Mouse (Mus musculus) stomach, embryonic 15.5 days (tissue): ENCODE results near the gene Farsb. TPM values are rescaled to one million over a fixed set of nuclear protein-coding genes. Genes with fewer than 3 reads are reported as not detected.
"Not testable (repeated sequence)": the region's sequence is repeated elsewhere in the genome, so short reads cannot be mapped to it uniquely, and the experiment has no call there.

Experiments used
- ATAC-seq: fragments of 200-750 bp; cut with Nextera tagmentation; 2 replicates; pipeline ENCODE4 v1.8.0; 2017; ENCODE audit warnings: low read depth, moderate number of reproducible peaks, moderate TSS enrichment; ENCODE audit not compliant: insufficient read depth, low FRiP score
- H3K27ac ChIP-seq: fragments of 300-500 bp; sonication (generic); 2 replicates; pipeline ENCODE4 v1.5.1; 2015; ENCODE audit warnings: mild to moderate bottlenecking, inconsistent platforms
- H3K27me3 ChIP-seq: fragments of 300-500 bp; sonication (generic); replicated peaks from 2 replicates; pipeline ENCODE4 v1.6.1; 2015; ENCODE audit warnings: inconsistent platforms
- H3K36me3 ChIP-seq: fragments of 300-500 bp; sonication (generic); 2 replicates; pipeline ENCODE4 v1.6.1; 2015; ENCODE audit warnings: inconsistent platforms
- H3K4me1 ChIP-seq: fragments of 300-500 bp; sonication (generic); 2 replicates; pipeline ENCODE4 v1.6.1; 2015; ENCODE audit warnings: inconsistent platforms
- H3K4me2 ChIP-seq: fragments of 300-500 bp; sonication (generic); 2 replicates; pipeline ENCODE4 v1.6.1; 2015; ENCODE audit warnings: mild to moderate bottlenecking, inconsistent platforms
- H3K4me3 ChIP-seq: fragments of 300-500 bp; sonication (generic); replicated peaks from 2 replicates; pipeline ENCODE4 v1.5.1; 2015; ENCODE audit warnings: inconsistent platforms
- H3K9ac ChIP-seq: fragments of 300-500 bp; sonication (generic); 2 replicates; pipeline ENCODE4 v1.6.1; 2015; ENCODE audit warnings: inconsistent platforms
- H3K9me3 ChIP-seq: fragments of 300-500 bp; sonication (generic); 2 replicates; pipeline ENCODE4 v1.6.1; 2016; ENCODE audit warnings: inconsistent platforms
- WGBS: fragments of 180-500 bp; shearing (Covaris S2); methylation state at CpG from one replicate; pipeline ENCODE4 v1.1.7; 2015; 5-methylcytosine and 5-hydroxymethylcytosine counted together
- polyA plus RNA-seq: library from polyadenylated mRNA; unstranded; fragments of >200 nt; fragmentation: Nextera tagmentation; extraction: Ambion mirVana; gene quantifications from 2 replicates; pipeline ENCODE4 v1.2.1, GENCODE M21; 2015

Farsb gene
- polyA plus RNA-seq, 1 experiment from 2014 or later = 140 TPM

DNA sequence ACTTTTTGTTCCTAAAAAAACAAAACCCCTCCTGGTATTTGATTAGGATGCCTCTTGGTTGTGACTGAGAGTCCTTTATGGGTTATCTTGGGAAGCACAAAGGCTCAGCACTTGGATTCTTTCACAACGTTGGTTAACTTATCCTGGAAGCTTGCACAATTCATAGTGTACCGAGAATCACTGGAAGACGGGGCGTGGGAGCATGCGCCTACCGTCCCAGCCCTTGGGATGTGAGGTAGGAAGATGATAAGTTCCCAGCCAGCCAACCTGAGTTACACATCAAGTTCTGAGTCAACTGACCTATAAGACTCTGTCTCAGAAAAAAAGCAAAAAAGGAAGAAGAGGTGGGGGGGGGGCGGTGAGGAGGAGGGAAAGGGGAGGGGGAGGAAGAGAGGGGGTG, 30.2 kb upstream of the Farsb start:
- no peaks in the 10 kb centered on the region for H3K9me3 ChIP-seq
- H3K4me2 ChIP-seq = no peak overlapping the region
- H3K9ac ChIP-seq = no peak overlapping the region
- no peak overlapping the region for H3K4me3 ChIP-seq
- WGBS = 85% methylated on average over 7 of the region's 7 CpGs
- H3K27me3 ChIP-seq = no peaks in the 10 kb centered on the region
- H3K27ac ChIP-seq = no peak overlapping the region
- ATAC-seq = no peak
- H3K4me1 ChIP-seq = no peaks in the 10 kb centered on the region
- no peaks in the 10 kb centered on the region for H3K36me3 ChIP-seq

DNA sequence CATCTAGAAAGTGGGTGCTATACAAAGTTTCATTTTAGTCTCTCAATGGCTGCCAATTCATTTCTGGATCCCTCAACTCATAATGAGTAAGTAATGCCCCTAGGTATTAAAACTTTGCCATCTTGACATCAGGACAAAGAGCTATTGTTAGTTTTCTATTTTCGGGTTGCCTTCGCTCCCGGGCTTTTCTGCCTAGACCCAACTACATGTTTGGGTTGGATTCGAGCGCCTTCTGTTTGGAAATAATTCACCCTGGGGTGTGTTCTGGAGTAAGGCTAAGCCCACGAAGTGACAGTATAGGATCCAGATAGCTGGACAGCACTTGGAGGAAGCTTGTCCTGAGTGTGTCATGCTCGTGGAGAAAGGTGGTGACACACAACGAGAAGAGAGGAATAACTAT, 24.1 kb upstream of the Farsb start:
- Histone ChIP-seq H3K27me3 (no peaks in the 10 kb centered on the region), H3K4me1 (peaks cover 5% of the 10 kb centered on the region), H3K4me3 (no peak overlapping the region), H3K4me2 (no peak overlapping the region), H3K36me3 (no peaks in the 10 kb centered on the region), H3K27ac (no peak overlapping the region), H3K9me3 (no peaks in the 10 kb centered on the region), H3K9ac (no peak overlapping the region)
- 73% methylated on average over 8 of the region's 8 CpGs for WGBS
- ATAC-seq = no peak

DNA sequence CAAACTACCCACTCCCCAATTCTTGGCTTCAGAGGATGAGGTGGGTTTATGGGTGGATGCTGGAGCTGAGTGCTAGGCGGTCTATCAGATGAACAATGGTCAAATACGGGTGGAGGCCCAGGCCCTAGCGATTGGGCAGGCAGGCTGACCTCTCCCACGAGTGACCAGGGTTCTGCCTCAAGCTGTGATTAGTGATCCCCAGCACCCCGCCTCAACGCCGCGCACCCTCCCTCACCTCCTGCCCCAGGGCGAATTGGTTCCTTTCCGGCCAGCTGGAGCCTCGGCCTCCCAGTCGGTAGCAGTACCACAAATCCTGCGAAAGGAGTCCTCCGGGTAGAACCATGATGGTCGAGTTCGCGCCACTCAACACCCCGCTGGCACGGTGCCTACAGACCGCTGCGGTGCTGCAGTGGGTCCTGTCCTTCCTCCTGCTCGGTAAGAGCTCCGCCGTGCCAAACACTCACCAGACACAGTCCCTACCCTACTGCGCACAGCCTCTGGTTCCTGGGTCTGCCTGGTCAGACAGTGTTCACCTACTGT, 23.0 kb upstream of the Farsb start, which contains the start of gene BC035947:
TSS of gene BC035947 (minus strand) at position 538 of the 540 bp plus-strand sequence.
- Histone ChIP-seq H3K4me1 (peaks cover 5% of the 10 kb centered on the region), H3K27me3 (no peaks in the 10 kb centered on the region), H3K4me3 (peak within 1 kb of the TSS; percentile 27), H3K27ac (no peak within 1 kb of the TSS), H3K36me3 (no peaks in the 10 kb centered on the region), H3K4me2 (peak within 1 kb of the TSS; percentile 64), H3K9me3 (no peaks in the 10 kb centered on the region), H3K9ac (no peak within 1 kb of the TSS)
- peak; percentile 22; the same call in 1 of the 2 replicates for ATAC-seq
- WGBS = 3% methylated on average over 25 of the region's 25 CpGs

DNA sequence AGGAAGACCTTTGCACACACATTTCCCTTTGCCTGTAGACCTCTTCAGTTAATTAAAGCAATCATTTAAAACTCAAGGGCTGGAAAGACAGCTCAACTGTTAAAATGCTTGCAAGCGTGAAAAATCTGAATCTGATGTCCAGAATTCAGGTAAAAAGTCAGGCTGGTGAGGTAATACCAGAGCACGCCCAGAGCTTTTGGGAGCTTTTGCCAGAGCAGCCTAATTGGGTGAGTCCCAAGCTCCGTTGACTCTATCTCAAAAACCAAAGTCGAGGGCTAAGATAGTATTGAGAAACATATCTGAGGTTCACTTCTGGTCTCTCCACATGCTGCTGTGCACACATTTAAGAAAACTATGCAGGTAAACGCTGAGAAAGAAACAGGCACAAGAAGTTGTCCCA, 22.2 kb upstream of the Farsb start, which contains the start of gene Mogat1:
TSS of gene Mogat1 (plus strand) at position 130 of the 400 bp plus-strand sequence.
- no peak for ATAC-seq
- no peaks in the 10 kb centered on the region for H3K9me3 ChIP-seq
- H3K27ac ChIP-seq = no peak within 1 kb of the TSS
- peak within 1 kb of the TSS; percentile 64 for H3K4me2 ChIP-seq
- H3K36me3 ChIP-seq = no peaks in the 10 kb centered on the region
- no peak within 1 kb of the TSS for H3K9ac ChIP-seq
- H3K4me3 ChIP-seq = peak within 1 kb of the TSS; percentile 27
- no peaks in the 10 kb centered on the region for H3K27me3 ChIP-seq
- peaks cover 5% of the 10 kb centered on the region for H3K4me1 ChIP-seq
- WGBS = 63% methylated on average over 5 of the region's 5 CpGs

DNA sequence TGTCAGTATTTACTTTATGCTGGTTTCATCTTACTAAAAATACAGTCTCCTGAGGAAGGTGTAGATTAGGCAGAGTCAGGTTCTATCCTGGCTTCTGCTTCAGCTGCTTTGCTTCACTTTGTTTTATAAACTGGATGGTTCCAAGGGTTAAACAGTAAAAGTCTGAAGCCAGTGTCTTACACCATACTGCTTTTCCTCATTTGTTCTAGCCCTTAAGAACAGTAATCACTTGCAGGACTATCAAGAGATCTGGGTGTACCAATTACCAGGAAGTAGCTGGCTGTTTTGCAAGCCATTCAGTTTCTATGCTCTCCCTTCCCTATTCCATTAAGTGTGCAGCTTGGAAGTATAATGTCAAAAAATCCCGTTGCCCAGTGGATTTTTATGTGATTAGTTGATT, 18.4 kb upstream of the Farsb start:
- Histone ChIP-seq H3K4me1 (peaks cover 5% of the 10 kb centered on the region), H3K27me3 (no peaks in the 10 kb centered on the region), H3K27ac (no peak overlapping the region), H3K4me3 (no peak overlapping the region), H3K9me3 (no peaks in the 10 kb centered on the region), H3K4me2 (no peak overlapping the region), H3K36me3 (no peaks in the 10 kb centered on the region), H3K9ac (no peak overlapping the region)
- no peak for ATAC-seq
- 59% methylated on average over 1 of the region's 1 CpGs for WGBS

DNA sequence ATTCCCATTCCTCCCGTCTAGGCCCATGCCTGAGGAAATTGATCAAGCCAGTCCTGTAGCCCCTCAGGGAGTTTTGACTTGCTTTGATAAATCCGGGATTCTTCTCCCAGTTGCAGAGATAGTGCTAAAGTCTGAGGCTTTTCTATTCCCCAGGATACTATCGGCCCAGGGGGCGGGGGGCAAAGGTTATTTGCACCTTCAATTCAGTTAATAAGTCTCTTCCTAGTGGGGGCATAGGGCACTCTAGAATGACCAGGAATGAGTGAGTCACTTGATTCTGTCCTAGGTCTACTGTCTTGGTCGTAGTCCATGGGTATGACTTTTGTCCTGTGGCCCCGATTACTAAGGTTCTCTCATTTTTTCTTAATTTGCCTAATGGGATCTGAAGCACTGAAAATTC, 13.8 kb upstream of the Farsb start:
- Histone ChIP-seq H3K4me2 (no peak overlapping the region), H3K9ac (no peak overlapping the region), H3K36me3 (no peaks in the 10 kb centered on the region), H3K4me3 (no peak overlapping the region), H3K4me1 (no peaks in the 10 kb centered on the region), H3K27ac (no peak overlapping the region), H3K9me3 (no peaks in the 10 kb centered on the region), H3K27me3 (no peaks in the 10 kb centered on the region)
- no peak for ATAC-seq
- 87% methylated on average over 6 of the region's 6 CpGs for WGBS

DNA sequence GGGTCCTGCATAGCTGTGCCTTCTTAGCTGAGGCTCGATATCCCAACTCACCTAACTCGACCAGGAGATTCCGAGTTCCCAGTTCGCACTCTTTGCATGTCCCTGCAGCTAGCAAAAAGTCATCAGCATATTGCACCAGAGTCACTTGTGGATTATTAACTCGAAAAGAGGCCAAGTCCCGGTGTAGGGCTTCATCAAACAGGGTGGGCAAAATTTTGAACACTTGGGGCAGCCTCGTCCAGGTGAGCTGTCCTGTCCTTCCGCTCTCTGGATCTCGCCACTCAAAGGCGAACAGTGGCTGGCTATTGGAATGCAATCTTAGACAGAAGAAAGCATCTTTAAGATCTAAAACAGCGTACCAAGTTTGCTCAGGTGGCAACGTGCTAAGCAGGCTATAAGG, 13.2 kb upstream of the Farsb start:
- not testable (repeated sequence) for H3K27ac ChIP-seq, H3K4me2 ChIP-seq, ATAC-seq

DNA sequence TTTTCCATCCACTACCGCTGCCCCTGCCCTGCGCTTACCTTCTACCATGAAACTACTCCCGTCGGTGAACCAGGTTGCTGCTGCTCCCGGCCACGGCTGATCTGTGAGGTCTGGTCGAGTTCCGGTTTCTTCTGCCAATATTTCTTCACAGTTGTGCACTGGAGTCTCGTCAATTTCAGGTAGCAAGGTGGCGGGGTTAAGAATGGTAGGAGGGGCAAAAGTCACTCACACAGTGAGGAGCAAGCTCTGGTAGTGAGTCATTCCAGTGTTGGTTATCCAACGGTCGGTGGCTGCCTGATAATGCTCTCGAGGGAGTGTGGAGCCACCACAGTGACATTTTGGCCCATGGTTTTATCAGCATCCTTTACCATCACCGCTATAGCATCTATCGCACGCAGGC, 12.3 kb upstream of the Farsb start:
- WGBS = 87% methylated on average over 16 of the region's 16 CpGs
- no peak for ATAC-seq

More for the DNA sequence above, 13.2 kb upstream of the Farsb start:
- H3K4me1 ChIP-seq, H3K36me3 ChIP-seq, H3K9ac ChIP-seq, H3K4me3 ChIP-seq, H3K27me3 ChIP-seq, H3K9me3 ChIP-seq: not testable (repeated sequence)
- WGBS = 85% methylated on average over 12 of the region's 12 CpGs

DNA sequence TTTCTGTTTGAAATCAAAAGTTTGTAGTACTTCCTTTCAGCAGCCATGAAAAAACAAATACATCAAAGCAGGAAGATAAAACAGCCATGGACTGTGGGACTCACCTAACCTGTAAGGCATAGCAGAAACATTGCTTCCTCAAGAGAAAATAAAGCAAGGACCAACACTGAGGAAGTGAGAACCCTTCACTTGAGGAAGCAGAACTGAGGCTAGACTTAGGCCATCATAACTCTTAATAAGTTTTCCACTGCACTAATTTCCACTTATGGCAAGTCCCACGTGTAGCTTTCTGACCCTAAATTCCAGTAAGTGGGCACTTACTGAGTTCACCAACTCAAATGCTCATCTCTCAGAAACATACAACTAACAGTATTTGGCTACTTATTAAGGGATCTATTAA, 1.4 kb upstream of the Farsb start:
- Histone ChIP-seq H3K4me2 (no peak overlapping the region), H3K9me3 (no peaks in the 10 kb centered on the region), H3K9ac (no peak overlapping the region), H3K27me3 (no peaks in the 10 kb centered on the region), H3K36me3 (no peaks in the 10 kb centered on the region), H3K4me3 (no peak overlapping the region), H3K4me1 (peaks cover 4% of the 10 kb centered on the region; the same call in 1 of the 2 replicates), H3K27ac (no peak overlapping the region)
- no peak for ATAC-seq
- WGBS = 61% methylated on average over 1 of the region's 1 CpGs

More for the DNA sequence above, 12.3 kb upstream of the Farsb start:
- Histone ChIP-seq H3K9me3 (no peaks in the 10 kb centered on the region), H3K4me3 (no peak overlapping the region), H3K36me3 (no peaks in the 10 kb centered on the region), H3K27me3 (no peaks in the 10 kb centered on the region), H3K27ac (no peak overlapping the region), H3K4me1 (no peaks in the 10 kb centered on the region), H3K9ac (no peak overlapping the region), H3K4me2 (no peak overlapping the region)

DNA sequence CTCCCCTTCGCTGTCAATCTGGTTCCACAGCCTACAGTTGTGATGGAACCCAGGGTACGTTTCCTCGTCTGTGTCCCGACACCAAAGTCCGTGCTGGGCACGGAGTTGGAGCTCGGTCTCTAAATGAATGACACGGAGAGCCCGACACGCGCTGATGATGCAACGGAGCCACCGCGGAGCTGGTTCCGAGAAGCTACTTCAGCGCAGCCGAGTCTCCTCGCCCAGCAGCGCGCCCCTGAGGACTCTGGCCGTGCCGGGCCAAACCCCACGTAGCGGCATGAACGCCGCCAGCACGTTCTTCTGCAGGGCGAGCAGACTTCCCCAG, 308 bp downstream of the Farsb start:
- H3K9ac ChIP-seq = peak overlapping the region; percentile 90
- peak overlapping the region; percentile 93 for H3K4me3 ChIP-seq
- under 1% methylated on average over 28 of the region's 28 CpGs for WGBS
- no peaks in the 10 kb centered on the region for H3K9me3 ChIP-seq
- H3K4me2 ChIP-seq = peak overlapping the region; percentile 66
- H3K27ac ChIP-seq = peak overlapping the region; percentile 78
- H3K36me3 ChIP-seq = no peaks in the 10 kb centered on the region
- ATAC-seq = 0 out of 2 replicates have a peak, but pooled peaks have one; percentile 6
- peaks cover 4% of the 10 kb centered on the region; the same call in 1 of the 2 replicates for H3K4me1 ChIP-seq
- no peaks in the 10 kb centered on the region for H3K27me3 ChIP-seq

DNA sequence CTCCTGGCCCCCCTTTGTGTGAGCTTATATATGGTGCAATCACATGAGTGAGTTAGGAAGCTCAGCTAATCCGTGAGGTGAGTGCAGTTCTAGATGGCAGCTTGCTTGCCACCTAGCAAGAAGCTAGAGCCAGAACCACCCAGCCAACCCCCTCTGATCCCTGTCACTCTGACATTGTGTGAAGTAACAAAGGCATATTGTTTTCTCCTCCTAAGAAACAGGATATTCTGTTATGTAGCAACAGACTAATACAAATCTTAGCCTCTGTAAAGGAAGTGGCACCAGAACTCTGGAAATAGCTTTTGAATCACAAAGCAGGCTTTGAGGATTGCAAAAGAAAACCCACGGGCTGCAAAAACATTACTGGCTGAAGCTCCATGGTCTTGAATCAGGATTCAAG, 4.3 kb downstream of the Farsb start:
- no peaks in the 10 kb centered on the region for H3K36me3 ChIP-seq
- peaks cover 4% of the 10 kb centered on the region; the same call in 1 of the 2 replicates for H3K4me1 ChIP-seq
- H3K27ac ChIP-seq = no peak overlapping the region
- H3K9ac ChIP-seq = no peak overlapping the region
- ATAC-seq = no peak
- no peak overlapping the region for H3K4me3 ChIP-seq
- H3K27me3 ChIP-seq = no peaks in the 10 kb centered on the region
- H3K9me3 ChIP-seq = no peaks in the 10 kb centered on the region
- no peak overlapping the region for H3K4me2 ChIP-seq
- 70% methylated on average over 2 of the region's 2 CpGs for WGBS

DNA sequence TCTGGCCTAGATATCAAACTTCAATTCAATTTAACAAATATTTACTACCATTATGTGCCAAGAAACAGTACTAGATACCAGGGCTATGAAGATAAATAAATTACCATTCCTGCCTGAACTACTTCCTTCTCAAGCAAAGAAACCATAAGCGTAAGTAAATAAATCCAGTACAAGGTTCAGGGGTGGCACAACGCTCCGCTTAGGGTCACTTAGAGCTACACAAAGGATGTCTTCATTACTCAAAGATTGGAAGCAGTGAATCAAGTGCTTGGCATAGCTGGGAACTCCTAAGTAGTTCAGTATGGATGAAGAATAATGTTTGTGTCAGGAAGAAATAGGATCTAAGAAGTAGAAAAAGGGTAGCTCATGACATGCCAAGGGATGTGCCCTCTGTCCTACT, 5.3 kb downstream of the Farsb start:
- 0 out of 2 replicates have a peak overlapping the region, but pooled peaks have one; percentile 32 for H3K27ac ChIP-seq
- no peak overlapping the region for H3K4me3 ChIP-seq
- no peaks in the 10 kb centered on the region for H3K27me3 ChIP-seq
- H3K36me3 ChIP-seq = no peaks in the 10 kb centered on the region
- peak; percentile 80 for ATAC-seq
- H3K9ac ChIP-seq = no peak overlapping the region
- WGBS = 78% methylated on average over 3 of the region's 3 CpGs
- peaks cover 4% of the 10 kb centered on the region; the same call in 1 of the 2 replicates for H3K4me1 ChIP-seq
- H3K4me2 ChIP-seq = no peak overlapping the region
- no peaks in the 10 kb centered on the region for H3K9me3 ChIP-seq

DNA sequence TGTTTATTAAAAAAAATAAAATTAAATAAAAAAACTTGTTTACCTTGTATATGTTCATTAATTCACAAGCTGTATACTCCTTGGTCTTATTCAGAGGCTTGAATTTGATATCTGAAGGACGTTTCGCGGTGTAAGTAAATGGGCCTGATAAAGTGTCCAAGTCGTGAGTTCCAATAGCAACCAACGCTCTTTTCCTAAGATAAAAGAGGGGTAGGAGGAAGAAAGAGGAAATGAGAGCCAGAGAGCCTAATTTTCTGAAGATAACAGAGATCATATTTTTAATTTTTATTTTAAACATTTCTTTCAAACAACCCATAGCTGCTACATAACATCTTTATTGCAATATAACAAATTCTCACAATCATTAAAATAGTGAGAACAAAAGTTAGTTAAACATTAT, 16.3 kb downstream of the Farsb start:
- Histone ChIP-seq H3K4me1 (no peaks in the 10 kb centered on the region), H3K27ac (no peak overlapping the region), H3K36me3 (peaks cover 21% of the 10 kb centered on the region; the same call in 1 of the 2 replicates), H3K9me3 (no peaks in the 10 kb centered on the region), H3K27me3 (no peaks in the 10 kb centered on the region), H3K9ac (no peak overlapping the region), H3K4me3 (no peak overlapping the region), H3K4me2 (no peak overlapping the region)
- no peak for ATAC-seq
- WGBS = 92% methylated on average over 5 of the region's 5 CpGs
